Mouse (Mus musculus) kidney, postnatal 0 days (tissue): ENCODE measurements around the gene Tnip3. TPM values are rescaled to one million over a fixed set of nuclear protein-coding genes. Genes with fewer than 3 reads are reported as not detected.

Experiments used
- ATAC-seq: fragments of 200-750 bp; cut with Nextera tagmentation; replicated peaks from 2 replicates; pipeline ENCODE4 v1.8.0; 2017; ENCODE audit warnings: low read depth, moderate number of reproducible peaks, moderate TSS enrichment, moderate library complexity; ENCODE audit not compliant: low FRiP score
- DNase-seq: peaks from one replicate; pipeline ENCODE4 v3.0.0-alpha.2; 2016; ENCODE audit warnings: low spot score
- H3K27ac ChIP-seq: fragments of 300-500 bp; sonication (generic); 2 replicates; pipeline ENCODE4 v1.5.1; 2014; ENCODE audit warnings: mild to moderate bottlenecking
- H3K27me3 ChIP-seq: fragments of 300-500 bp; sonication (generic); 2 replicates; pipeline ENCODE4 v1.6.1; 2014; ENCODE audit warnings: low read length, mixed read lengths; ENCODE audit not compliant: insufficient read depth
- H3K36me3 ChIP-seq: fragments of 300-500 bp; sonication (generic); 2 replicates; pipeline ENCODE4 v1.6.1; 2014; ENCODE audit warnings: low read length, mixed read lengths; ENCODE audit not compliant: insufficient read depth
- H3K4me1 ChIP-seq: fragments of 300-500 bp; sonication (generic); replicated peaks from 2 replicates; pipeline ENCODE4 v1.6.1; 2014; ENCODE audit warnings: antibody characterized with exemption, low read length, mixed read lengths; ENCODE audit not compliant: insufficient read depth
- H3K4me2 ChIP-seq: fragments of 300-500 bp; sonication (generic); 2 replicates; pipeline ENCODE4 v1.6.1; 2014; ENCODE audit warnings: mild to moderate bottlenecking, low read length, moderate library complexity, mixed read lengths
- H3K4me3 ChIP-seq: fragments of 300-500 bp; sonication (generic); replicated peaks from 2 replicates; pipeline ENCODE4 v1.5.1; 2014; ENCODE audit warnings: low read depth, low read length
- H3K9ac ChIP-seq: fragments of 300-500 bp; sonication (generic); 2 replicates; pipeline ENCODE4 v1.6.1; 2014; ENCODE audit warnings: low read depth, low read length
- H3K9me3 ChIP-seq: fragments of 300-500 bp; sonication (generic); replicated peaks from 2 replicates; pipeline ENCODE4 v1.6.1; 2016; ENCODE audit warnings: low read length, inconsistent platforms, mixed read lengths
- CTCF ChIP-seq: IDR thresholded peaks from 2 replicates; pipeline ENCODE4 v1.5.1; 2016; ENCODE audit warnings: antibody characterized with exemption, low read depth, mild to moderate bottlenecking, moderate library complexity
- WGBS: fragments of 180-500 bp; shearing (Covaris S2); extraction: QIAGEN DNeasy Blood & Tissue Kit; methylation state at CpG from one replicate; pipeline ENCODE4 v1.1.7; 2014; 5-methylcytosine and 5-hydroxymethylcytosine counted together
- polyA plus RNA-seq: library from polyadenylated mRNA; unstranded; fragments of >200 nt; fragmentation: Nextera tagmentation; extraction: Ambion mirVana; gene quantifications from 2 replicates; pipeline ENCODE4 v1.2.1, GENCODE M21; 2015

The Tnip3 gene
- polyA plus RNA-seq, 1 experiment from 2014 or later = 0.16 TPM

GRCm38 (mm10) chr6:65671451-65671850 lies 146.3 kb downstream of the Tnip3 start, which contains the start of gene Ndnf:
Gene Ndnf (plus strand): TSS chr6:65671590.
- no peak for TF ChIP-seq CTCF
- H3K36me3 ChIP-seq = no peaks in the 10 kb centered on the region
- H3K4me1 ChIP-seq = peaks cover 6% of the 10 kb centered on the region
- H3K9ac ChIP-seq = peak within 1 kb of the TSS; percentile 53
- peak within 1 kb of the TSS; percentile 11; the same call in 1 of the 2 replicates for H3K27ac ChIP-seq
- H3K4me2 ChIP-seq = peak within 1 kb of the TSS; percentile 95
- peak within 1 kb of the TSS; percentile 56 for H3K4me3 ChIP-seq
- ATAC-seq (peak; percentile 92), DNase-seq (peak; percentile 79)
- no peaks in the 10 kb centered on the region; the same call in 1 of the 2 replicates for H3K27me3 ChIP-seq
- H3K9me3 ChIP-seq = no peaks in the 10 kb centered on the region
- WGBS = 0% methylated on average over 15 of the region's 45 CpGs

GRCm38 (mm10) chr6:65672131-65673031 lies 147.3 kb downstream of the Tnip3 start:
- WGBS = under 1% methylated on average over 57 of the region's 57 CpGs
- no peak for TF ChIP-seq CTCF

More at GRCm38 (mm10) chr6:65672131-65673031, 147.3 kb downstream of the Tnip3 start:
- H3K9ac ChIP-seq = peak overlapping the region; percentile 53
- no peak overlapping the region for H3K27ac ChIP-seq
- DNase-seq (peak; percentile 63), ATAC-seq (peak; percentile 26)
- no peaks in the 10 kb centered on the region for H3K9me3 ChIP-seq
- H3K36me3 ChIP-seq = no peaks in the 10 kb centered on the region
- H3K4me3 ChIP-seq = peak overlapping the region; percentile 56
- no peaks in the 10 kb centered on the region; the same call in 1 of the 2 replicates for H3K27me3 ChIP-seq
- peaks cover 6% of the 10 kb centered on the region for H3K4me1 ChIP-seq
- H3K4me2 ChIP-seq = peak overlapping the region; percentile 95

Other genes with a start within 250 kb of the Tnip3 start
- gene C130060K24Rik, start 144.2 kb upstream of the Tnip3 start, polyA plus RNA-seq = 0.36 and 0.46 TPM in 2 replicates
- 5.2 TPM in 2 replicates for gene Ndnf, start 146.3 kb downstream of the Tnip3 start, polyA plus RNA-seq